Mouse (Mus musculus) fibroblast of lung, adult 2 months (primary cell): ENCODE data around the gene Mapkapk2.

Experiments used
- DNase-seq: peaks from one replicate; pipeline ENCODE4 v3.0.0-alpha.2; 2011; ENCODE audit warnings: low read depth

Mapkapk2 gene

GRCm38 (mm10) chr1:131080686-131081085 lies 16.9 kb downstream of the Mapkapk2 start:
- no peak for DNase-seq

- no peak for DNase-seq
Measured at GRCm38 (mm10) chr1:131079762-131080161, 17.9 kb downstream of the Mapkapk2 start.

DNA sequence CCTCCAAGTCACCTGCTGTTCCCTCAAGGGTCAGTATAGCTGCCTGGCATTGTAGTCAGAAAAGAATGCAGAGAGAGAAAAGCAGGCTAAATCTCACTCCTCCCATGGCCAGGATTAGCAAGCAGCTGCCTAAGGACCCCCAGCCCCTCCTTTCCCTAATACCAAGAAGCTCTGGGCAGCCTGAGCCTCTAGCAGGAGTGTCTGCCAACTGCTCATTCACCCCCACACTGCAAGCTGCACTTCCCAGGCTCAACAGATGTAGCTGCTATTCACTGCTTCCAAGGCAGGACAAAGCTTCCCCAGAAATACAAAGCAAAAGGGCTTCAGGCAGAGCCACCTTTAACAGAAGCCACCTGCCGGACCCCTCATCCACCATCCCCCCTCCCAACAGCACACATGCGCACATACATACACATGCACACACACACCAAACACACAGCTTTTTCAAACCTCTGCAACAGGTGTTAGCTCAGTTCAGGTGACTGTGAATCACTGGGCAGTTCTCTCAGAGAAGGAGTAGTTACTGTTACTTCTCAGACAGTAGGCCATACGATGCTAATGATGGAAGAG lies 18.8 kb downstream of the Mapkapk2 start:
- no peak for DNase-seq

DNA sequence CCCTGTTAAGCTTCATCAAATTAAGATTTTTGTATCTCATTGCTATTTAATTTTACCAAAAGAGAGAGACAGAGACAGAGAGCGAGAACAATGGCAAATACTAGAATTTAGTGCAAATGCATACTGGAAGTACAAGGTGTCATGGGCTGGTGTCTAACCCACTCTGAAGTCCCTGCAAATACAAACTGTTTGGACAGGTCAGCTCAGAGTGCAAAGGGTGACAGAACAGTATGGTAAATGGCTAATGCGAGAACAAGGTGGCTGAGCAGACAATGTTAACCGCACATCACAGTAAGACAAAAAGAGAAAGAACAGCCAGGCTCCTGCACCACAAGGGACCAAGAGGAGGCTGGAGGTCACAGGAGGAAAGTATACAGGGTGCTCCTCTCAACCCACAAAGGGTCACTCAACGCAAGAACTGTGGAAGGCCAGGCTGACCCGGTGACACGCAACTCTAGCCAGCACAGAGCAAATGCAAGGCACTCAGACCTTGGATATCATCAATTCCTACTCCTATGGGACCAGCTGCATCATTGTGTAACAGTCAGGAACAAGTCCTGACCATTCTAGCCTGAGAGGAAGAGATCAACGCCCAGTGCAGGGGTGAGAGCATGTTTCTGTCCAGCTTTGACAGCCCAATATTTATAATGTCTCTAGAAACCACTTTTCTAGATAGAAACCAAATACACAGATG lies 22.4 kb downstream of the Mapkapk2 start:
- DNase-seq: no peak

GRCm38 (mm10) chr1:131074524-131074938 lies 23.1 kb downstream of the Mapkapk2 start:
- DNase-seq: no peak

DNA sequence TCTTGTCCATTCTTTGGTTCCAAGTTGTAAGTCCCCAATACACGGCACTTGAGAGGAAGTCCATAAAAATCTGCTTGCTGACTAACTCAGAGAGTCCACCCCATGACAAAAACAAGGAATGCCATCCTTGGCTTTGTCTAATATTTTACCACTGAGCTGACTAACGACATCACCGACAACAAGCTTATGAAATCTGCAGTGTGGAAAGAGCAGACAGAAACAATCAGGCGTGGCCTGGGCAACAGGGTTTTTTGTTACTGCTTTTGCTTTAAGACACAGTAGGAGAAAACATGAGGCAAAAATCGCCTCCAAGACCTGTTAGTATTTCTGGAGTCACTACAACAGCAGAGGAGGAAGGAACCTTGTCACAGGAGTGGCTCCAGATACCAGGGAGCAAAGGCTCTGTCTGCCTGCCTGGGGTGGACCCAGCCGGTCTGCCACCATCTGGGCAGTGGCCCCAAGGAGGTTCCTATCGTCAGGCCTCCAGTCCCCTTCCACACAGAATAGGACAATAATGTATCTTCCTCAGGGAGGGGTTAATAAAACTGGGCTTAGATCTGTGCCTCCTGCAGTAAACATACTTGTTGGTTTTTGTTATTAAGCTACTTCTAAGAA lies 25.1 kb downstream of the Mapkapk2 start:
- peak; percentile 50 for DNase-seq

DNA sequence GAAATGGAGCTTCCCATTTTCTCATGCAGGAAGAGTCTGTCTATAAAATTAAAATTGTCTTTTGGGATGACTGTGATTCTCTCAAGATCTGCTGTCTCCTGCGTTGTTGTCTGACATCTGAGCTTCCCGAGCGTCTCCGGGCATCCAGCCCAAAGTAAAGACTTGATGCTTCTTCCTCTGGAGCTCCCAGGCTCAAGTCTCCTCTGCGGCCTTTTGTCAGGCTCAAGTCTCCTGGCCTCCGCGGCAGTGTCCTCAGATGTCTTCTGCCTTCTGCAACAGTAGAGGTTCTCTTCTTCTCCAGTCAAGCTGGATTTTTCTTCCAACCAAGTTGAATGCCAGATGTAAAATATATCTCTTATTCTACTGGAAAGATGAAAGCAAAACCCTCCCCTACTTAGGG lies 28.6 kb downstream of the Mapkapk2 start:
- DNase-seq: no peak

DNA sequence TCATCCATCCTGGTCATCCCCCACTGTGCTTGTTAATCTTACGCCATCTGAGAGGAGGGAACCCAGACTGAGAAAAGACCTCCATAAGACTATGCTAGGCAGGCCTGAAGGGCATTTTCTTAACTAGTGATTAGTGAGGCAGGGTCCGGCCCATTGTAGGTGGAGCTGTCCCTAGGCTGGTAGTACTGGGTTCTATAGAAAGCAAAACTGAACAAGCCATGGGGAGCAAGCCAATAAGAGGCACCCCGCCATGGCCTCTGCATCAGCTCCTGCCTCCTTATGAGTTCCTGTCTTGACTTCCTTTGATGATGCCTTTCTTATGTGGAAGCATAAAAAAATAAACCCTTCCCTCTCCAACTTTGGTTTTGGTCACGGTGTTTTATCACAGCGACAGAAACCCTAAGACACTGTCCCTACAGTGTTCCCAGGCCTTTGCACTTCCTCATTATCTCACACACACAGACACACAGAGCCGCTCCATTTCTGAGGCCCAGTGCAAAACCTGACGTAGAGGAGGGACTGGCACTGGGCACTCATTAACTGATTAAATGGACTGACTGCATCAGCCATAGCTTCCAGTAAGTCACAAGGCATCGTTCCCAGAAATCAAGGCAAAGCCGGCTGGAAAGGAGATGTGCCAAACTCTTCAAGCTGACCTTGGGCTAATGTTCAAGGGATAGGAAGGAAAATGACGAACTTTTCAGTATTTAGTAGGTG lies 29.5 kb downstream of the Mapkapk2 start:
- no peak for DNase-seq

DNA sequence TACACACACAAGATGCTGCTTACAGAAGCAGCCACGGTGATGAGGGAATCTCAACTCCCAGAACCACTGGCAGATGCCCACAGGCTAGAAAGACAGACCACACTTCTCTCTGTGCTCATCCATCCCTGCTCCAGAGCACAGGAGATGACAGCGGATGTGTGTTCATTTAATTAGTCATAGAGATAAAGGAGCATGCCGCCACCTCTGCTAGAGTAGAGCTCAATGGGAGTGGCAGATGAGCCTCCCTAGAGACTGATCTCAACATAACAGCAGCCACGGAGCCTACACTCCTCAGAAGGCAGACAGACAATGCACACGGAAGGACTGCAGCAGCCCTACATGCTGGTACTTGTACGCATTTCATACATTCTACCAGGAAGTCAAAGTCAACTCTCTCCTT lies 33.4 kb downstream of the Mapkapk2 start:
- no peak for DNase-seq

GRCm38 (mm10) chr1:131062821-131063220 lies 34.8 kb downstream of the Mapkapk2 start:
- no peak for DNase-seq

DNA sequence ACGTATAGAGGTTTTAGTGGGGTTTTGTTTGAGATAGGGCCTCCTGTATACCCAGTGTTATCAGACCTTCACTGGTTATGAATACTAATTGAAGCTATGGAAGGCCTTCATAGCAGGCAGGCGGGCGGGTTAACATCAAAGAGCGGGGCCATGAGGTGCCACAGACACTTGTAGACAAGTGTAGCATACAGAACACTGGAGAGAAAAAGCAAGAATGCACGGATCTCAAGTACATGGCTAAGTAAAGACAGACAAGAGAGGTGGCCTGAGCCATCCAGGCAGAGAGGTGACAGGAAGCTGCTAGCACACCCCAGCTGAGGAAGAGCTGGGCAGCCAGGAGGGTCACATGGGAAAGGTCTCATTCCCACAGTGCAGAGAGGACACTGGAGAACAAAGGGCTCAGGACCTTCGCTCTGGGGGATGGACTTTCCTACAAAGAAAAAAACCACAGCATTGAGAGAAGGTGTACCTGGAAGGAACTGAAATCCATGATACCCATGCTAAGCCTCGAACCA lies 35.8 kb downstream of the Mapkapk2 start:
- DNase-seq: no peak

GRCm38 (mm10) chr1:131060290-131061253 lies 37.1 kb downstream of the Mapkapk2 start:
- no peak for DNase-seq

DNA sequence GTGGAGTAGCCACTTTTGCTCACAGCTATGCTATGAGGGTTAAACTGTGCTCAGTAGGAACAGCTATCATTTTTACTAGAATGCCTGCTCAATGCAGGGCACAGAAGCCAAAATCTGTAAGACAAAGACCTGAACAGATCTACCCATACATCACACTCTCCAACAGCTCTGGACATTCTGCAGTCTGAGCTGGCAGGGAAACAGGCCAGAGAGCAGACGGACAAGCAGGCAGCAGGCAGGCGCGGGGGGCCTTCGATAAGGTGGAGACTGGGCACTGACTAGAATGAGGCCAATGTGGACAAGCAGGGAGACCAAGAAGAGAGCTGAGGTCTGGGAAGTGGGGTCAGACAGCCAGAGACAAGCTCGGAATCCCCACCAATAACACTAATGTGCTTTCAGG lies 37.8 kb downstream of the Mapkapk2 start:
- no peak for DNase-seq

- no peak for DNase-seq
Measured at GRCm38 (mm10) chr1:131059411-131059810, 38.2 kb downstream of the Mapkapk2 start.

DNA sequence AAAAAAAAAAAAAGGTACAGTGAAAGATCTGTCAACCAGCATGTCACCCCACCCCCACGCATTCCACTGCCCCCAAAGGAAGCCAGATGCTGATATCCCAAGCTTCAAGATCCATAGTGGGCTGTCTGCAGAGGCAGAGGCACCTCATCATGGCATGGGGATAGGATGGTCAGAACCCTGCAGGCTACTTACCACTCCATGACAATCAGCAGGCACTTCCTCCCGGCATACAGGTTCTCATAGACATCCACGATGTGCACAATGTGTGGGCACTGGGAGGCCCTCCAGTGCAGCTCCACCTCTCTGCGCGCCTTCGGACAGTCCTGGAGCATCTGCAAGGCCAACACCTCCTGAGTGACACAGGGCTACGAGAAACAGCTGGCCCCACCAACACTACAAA lies 39.2 kb downstream of the Mapkapk2 start:
- DNase-seq: no peak

DNA sequence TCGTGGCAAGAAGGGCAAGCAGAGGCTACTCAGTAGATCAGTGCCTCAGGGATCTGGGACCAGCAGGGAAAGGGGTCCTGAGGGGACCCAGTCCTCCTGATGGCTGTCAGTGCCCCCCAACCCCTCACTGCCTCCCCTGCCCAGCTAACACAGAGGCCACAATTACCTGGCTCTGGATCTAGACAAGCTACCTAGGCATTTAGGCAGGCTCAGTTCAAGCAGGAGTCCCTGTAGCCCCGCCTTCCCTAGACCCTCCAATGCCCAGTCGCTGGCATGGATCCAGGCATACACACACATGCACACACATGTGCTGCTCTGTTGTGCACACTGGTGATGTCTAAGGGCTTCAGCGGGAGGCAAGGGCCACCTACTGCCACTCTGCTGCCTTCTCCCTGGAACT lies 43.4 kb downstream of the Mapkapk2 start:
- no peak for DNase-seq

GRCm38 (mm10) chr1:131053656-131054055 lies 44.0 kb downstream of the Mapkapk2 start:
- DNase-seq: no peak

GRCm38 (mm10) chr1:131053239-131053638 lies 44.4 kb downstream of the Mapkapk2 start:
- DNase-seq: no peak

GRCm38 (mm10) chr1:131051073-131051472 lies 46.6 kb downstream of the Mapkapk2 start:
- no peak for DNase-seq

- DNase-seq: no peak
Measured at GRCm38 (mm10) chr1:131050617-131051016, 47.0 kb downstream of the Mapkapk2 start.

DNA sequence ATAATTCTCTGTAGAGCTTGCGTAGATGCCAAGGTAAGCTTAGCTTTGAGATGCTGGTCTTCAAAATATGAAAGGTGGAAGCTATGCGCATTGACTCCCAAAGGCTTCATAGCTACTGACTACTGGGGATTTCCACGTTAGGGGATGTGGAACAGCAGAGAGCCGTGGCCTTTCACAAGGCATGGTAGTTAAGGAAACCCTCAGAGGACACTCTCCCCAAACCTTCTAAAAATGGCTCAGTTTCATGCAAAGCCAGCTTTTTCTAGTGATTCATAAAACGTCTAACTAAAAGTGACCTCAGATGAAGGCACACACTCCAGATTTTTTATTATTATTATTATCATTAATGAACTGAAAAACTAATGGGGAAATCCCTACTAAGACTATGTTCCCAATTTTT lies 47.6 kb downstream of the Mapkapk2 start:
- no peak for DNase-seq
